Mouse (Mus musculus): ENCODE data around the gene Vezt.

The Vezt gene

GRCm38 (mm10) chr10:93912136-93912855 is 123.3 kb downstream of the Vezt start:
- no peak for DNase-seq (ENCODE audit: low spot score in 2 of 2)

GRCm38 (mm10) chr10:93911326-93911725 is 124.3 kb downstream of the Vezt start:
- no peak for DNase-seq (ENCODE audit: low spot score in 2 of 2)

GRCm38 (mm10) chr10:93909811-93910446 is 125.7 kb downstream of the Vezt start:
- DNase-seq (ENCODE audit: low spot score in 2 of 2) = no peak

GRCm38 (mm10) chr10:93909015-93909414 is 126.6 kb downstream of the Vezt start:
- DNase-seq (ENCODE audit: low spot score in 2 of 2) = no peak

GRCm38 (mm10) chr10:93908540-93908939 is 127.1 kb downstream of the Vezt start:
- DNase-seq (ENCODE audit: low spot score in 2 of 2) = no peak

- no peak for DNase-seq (ENCODE audit: low spot score in 2 of 2)
Measured at GRCm38 (mm10) chr10:93907376-93907775, 128.2 kb downstream of the Vezt start.

- DNase-seq (ENCODE audit: low spot score in 2 of 2) = no peak
Measured at GRCm38 (mm10) chr10:93899907-93900306, 135.7 kb downstream of the Vezt start.

GRCm38 (mm10) chr10:93899303-93899702 is 136.3 kb downstream of the Vezt start:
- DNase-seq (ENCODE audit: low spot score in 2 of 2) = no peak

- no peak for DNase-seq (ENCODE audit: low spot score in 2 of 2)
Measured at GRCm38 (mm10) chr10:93897043-93897646, 138.5 kb downstream of the Vezt start, which contains the start of gene Metap2. Gene Metap2, minus strand, starts transcription at chr10:93897093.

- DNase-seq (ENCODE audit: low spot score in 2 of 2) = no peak
Measured at GRCm38 (mm10) chr10:93892551-93892950, 143.1 kb downstream of the Vezt start.

GRCm38 (mm10) chr10:93891031-93891430 is 144.6 kb downstream of the Vezt start:
- peak in 1 of 2 experiments; percentile 28 for DNase-seq (ENCODE audit: low spot score in 2 of 2)

- no peak for DNase-seq (ENCODE audit: low spot score in 2 of 2)
Measured at GRCm38 (mm10) chr10:93890565-93890964, 145.1 kb downstream of the Vezt start.

- no peak for DNase-seq (ENCODE audit: low spot score in 2 of 2)
Measured at GRCm38 (mm10) chr10:93889976-93890375, 145.6 kb downstream of the Vezt start.

- DNase-seq (ENCODE audit: low spot score in 2 of 2) = peak; percentile 78 to 82
Measured at GRCm38 (mm10) chr10:93889579-93889950, 146.1 kb downstream of the Vezt start.
